Mouse (Mus musculus): ENCODE results near the gene Tada2a. TPM values are rescaled to one million over a fixed set of nuclear protein-coding genes. Genes with fewer than 3 reads are reported as not detected.

The Tada2a gene
- polyA plus RNA-seq, 1 experiment: 49.0 TPM

DNA sequence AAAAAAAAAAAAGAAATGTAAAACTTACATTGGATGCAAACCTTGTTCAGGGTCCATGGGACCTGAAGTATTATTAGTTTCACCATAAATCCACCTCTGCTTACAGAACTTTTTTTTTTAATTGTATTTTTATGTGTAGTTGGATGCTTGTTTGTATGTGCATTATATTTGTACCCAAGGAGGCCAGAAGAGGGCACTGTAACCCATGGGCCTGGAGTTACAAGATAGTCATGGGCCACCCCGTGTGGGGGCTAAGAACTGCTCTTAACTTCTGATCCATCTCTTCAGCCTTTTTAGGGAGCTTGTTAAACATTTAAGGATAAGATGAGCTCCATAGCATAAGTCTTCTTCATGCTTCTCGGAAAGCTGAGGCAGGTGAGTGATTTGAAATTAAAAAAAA, 21.5 kb upstream of the Tada2a start:
- Histone ChIP-seq H3K4me3 (ENCODE audit: insufficient read depth, low read length) (no peak overlapping the region), H3K4me1 (ENCODE audit: control insufficient read depth, insufficient read depth, low read length) (no peaks in the 10 kb centered on the region), H3K27ac (ENCODE audit: insufficient read depth, low read length) (no peak overlapping the region)
- TF ChIP-seq POLR2A (IDR thresholded peaks at IDR 0.05; ENCODE audit: extremely low read depth, insufficient read depth, low read length) (no peak), CTCF (IDR thresholded peaks at IDR 0.05; ENCODE audit: extremely low read depth, insufficient read depth, low read length) (0 out of 2 replicates have a peak, but pooled peaks have one; percentile 10)

DNA sequence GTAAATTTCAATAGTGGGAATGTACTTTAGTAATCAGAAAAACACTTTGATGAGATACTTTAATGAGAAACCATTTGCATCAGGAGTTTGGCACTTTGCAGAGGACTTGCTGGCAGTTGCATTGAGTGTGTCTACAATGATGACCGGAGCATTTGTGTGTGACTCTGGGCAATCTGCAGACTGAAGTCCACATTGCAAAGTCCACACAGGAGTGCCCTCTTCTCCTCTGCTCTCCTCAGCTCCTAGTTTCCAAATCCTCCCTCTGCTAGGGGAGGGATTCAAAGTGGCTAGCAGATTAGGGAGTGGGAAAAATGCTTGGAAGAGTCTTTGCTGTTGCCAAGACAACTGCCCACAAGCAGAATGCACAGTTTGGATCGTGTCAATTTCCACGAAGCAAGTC, 16.7 kb upstream of the Tada2a start:
- TF ChIP-seq CTCF (IDR thresholded peaks at IDR 0.05; ENCODE audit: extremely low read depth, insufficient read depth, low read length) (no peak), POLR2A (IDR thresholded peaks at IDR 0.05; ENCODE audit: extremely low read depth, insufficient read depth, low read length) (no peak)
- no peak overlapping the region for H3K4me3 ChIP-seq (ENCODE audit: insufficient read depth, low read length)
- no peak overlapping the region for H3K27ac ChIP-seq (ENCODE audit: insufficient read depth, low read length)
- no peaks in the 10 kb centered on the region for H3K4me1 ChIP-seq (ENCODE audit: control insufficient read depth, insufficient read depth, low read length)

DNA sequence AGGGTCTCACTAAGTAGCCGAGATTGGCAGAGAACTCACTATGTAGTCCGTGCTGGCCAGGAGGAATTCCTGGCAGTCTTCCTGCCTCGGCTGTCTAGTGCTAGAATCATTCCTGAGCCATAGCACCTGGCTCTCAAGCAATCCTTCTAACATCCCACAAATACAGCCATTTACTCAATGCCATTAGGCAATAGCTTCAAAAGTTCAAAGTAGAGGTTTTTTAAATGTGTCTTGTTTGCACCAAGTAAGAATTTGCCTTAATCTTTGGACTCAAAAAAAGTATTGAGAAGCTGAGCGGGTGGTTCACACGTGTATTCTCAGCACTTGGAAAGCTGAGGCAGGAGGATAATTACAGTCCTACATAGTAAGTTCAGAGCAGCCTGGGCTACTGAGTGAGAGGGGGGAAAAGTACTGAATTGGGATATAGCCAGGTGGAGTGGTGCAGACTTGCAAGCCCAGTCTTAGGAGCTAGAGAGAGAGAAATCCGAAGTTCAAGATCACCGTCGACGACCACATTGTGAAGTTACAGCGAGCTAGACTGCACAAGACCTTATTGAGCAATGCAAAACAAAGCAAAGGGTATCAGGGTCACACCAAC, 15.9 kb upstream of the Tada2a start:
- Histone ChIP-seq H3K4me1 (ENCODE audit: control insufficient read depth, insufficient read depth, low read length) (no peaks in the 10 kb centered on the region), H3K27ac (ENCODE audit: insufficient read depth, low read length) (no peak overlapping the region), H3K4me3 (ENCODE audit: insufficient read depth, low read length) (no peak overlapping the region)
- no peak for TF ChIP-seq CTCF (IDR thresholded peaks at IDR 0.05; ENCODE audit: extremely low read depth, insufficient read depth, low read length)
- no peak for TF ChIP-seq POLR2A (IDR thresholded peaks at IDR 0.05; ENCODE audit: extremely low read depth, insufficient read depth, low read length)

DNA sequence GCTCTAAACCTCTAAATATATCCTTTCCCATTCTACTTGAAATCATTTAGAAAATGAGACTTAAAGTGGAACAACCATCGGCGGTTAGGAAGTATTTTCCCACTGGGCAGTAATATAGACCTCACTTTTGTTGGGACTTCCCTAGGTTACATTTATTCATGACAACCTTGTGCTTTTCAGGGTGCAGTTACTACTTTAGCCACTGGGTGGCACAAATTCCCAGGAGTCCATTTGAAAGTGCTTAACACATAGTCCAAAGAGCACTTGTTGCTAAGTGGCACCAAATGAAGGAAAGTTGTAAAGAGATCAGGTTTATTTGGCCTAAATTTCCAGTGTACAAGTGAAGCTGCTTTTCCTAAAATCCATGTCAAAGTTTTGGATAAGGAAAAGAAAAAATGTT, 12.4 kb upstream of the Tada2a start:
- H3K4me1 ChIP-seq (ENCODE audit: control insufficient read depth, insufficient read depth, low read length): no peaks in the 10 kb centered on the region
- H3K4me3 ChIP-seq (ENCODE audit: insufficient read depth, low read length): no peak overlapping the region
- TF ChIP-seq POLR2A (IDR thresholded peaks at IDR 0.05; ENCODE audit: extremely low read depth, insufficient read depth, low read length) (no peak), CTCF (IDR thresholded peaks at IDR 0.05; ENCODE audit: extremely low read depth, insufficient read depth, low read length) (peak; percentile 46; the same call in 1 of the 2 replicates)
- H3K27ac ChIP-seq (ENCODE audit: insufficient read depth, low read length): no peak overlapping the region

DNA sequence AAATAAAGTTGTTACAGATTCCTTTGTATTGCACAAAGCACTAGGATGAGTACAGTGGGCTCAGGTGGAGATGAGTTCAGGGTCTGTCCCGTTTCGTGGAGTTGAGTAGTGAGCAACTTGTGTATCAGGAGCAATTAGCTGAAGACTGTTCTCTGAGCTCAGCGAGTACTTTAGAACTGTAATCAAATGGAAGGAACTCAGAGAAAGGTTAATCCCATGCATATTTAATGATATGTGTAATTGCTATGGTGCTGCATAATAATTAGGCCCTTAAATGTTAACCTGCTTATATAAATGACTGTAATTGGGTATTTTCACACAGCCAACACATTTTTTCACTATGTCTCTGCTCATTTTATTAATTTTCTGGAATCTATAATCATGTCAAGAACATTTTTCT, 7.1 kb upstream of the Tada2a start:
- Histone ChIP-seq H3K4me1 (ENCODE audit: control insufficient read depth, insufficient read depth, low read length) (no peaks in the 10 kb centered on the region), H3K27ac (ENCODE audit: insufficient read depth, low read length) (no peak overlapping the region), H3K4me3 (ENCODE audit: insufficient read depth, low read length) (no peak overlapping the region)
- TF ChIP-seq CTCF (IDR thresholded peaks at IDR 0.05; ENCODE audit: extremely low read depth, insufficient read depth, low read length) (no peak), POLR2A (IDR thresholded peaks at IDR 0.05; ENCODE audit: extremely low read depth, insufficient read depth, low read length) (no peak)

DNA sequence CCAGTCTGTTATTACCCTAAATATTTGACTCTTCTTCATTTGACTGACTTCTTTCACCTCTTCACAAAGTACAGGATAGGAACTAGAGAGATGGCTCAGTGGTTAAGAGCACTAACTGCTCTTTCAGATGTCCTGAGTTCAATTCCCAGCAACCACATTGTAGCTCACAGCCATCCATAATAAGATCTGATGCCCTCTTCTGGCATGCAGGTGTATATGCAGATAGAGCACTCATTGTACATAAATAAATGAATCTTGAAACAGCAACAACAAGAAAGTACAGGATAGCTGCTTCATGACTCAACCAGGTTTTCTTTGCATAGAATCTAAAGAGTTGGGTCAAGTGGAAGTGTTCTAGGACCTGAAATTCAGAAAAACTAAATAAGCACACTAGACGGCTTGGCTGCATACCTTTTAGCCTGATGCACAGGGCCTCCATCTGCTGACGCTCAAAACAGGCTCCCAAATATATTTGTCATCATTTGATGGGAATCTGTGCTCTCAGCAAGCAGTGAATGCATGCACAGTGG, 5.0 kb upstream of the Tada2a start:
- TF ChIP-seq POLR2A (IDR thresholded peaks at IDR 0.05; ENCODE audit: extremely low read depth, insufficient read depth, low read length): no peak
- no peak for TF ChIP-seq CTCF (IDR thresholded peaks at IDR 0.05; ENCODE audit: extremely low read depth, insufficient read depth, low read length)
- no peak overlapping the region for H3K4me3 ChIP-seq (ENCODE audit: insufficient read depth, low read length)
- no peaks in the 10 kb centered on the region for H3K4me1 ChIP-seq (ENCODE audit: control insufficient read depth, insufficient read depth, low read length)
- H3K27ac ChIP-seq (ENCODE audit: insufficient read depth, low read length): no peak overlapping the region

DNA sequence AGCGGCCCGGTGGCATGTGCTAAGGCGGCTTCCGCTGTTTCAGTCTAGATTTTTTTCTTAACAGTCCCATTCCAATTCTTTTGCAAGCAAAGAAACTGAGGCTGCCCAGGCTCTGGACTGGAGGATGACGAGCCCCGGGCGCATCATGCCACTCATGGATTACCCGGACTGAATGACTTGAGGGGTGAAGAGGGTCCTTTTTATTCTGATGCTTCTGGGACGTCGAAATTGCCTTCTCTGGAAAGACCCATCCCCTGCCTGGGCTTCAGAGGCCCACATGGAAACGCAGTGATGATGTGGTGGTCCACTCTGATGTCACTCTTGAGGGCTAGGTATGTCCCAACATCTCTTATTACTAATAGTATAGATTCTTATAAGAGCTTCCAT, 392 bp upstream of the Tada2a start:
- Histone ChIP-seq H3K4me3 (ENCODE audit: insufficient read depth, low read length) (peak overlapping the region; percentile 75), H3K4me1 (ENCODE audit: control insufficient read depth, insufficient read depth, low read length) (peaks cover 3% of the 10 kb centered on the region; the same call in 1 of the 2 replicates), H3K27ac (ENCODE audit: insufficient read depth, low read length) (no peak overlapping the region)
- no peak for TF ChIP-seq POLR2A (IDR thresholded peaks at IDR 0.05; ENCODE audit: extremely low read depth, insufficient read depth, low read length)
- TF ChIP-seq CTCF (IDR thresholded peaks at IDR 0.05; ENCODE audit: extremely low read depth, insufficient read depth, low read length): no peak

DNA sequence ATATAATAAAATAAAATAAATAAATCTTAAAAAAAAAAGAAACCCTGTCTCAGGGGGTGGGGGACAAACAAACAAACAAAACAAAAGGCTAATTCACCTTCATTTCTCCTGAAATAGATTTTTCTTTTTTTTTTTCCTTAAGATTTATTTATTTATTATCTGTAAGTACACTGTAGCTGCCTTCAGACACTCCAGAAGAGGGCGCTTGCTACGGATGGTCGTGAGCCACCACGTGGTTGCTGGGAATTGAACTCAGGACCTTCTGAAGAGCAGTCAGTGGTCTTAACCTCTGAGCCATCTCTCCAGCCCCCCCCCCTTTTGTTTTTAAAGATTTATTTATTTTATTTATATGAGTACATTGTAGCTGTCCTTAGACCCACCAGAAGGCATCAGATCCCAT, 1.4 kb downstream of the Tada2a start:
- Histone ChIP-seq H3K27ac (ENCODE audit: insufficient read depth, low read length) (no peak overlapping the region), H3K4me1 (ENCODE audit: control insufficient read depth, insufficient read depth, low read length) (peaks cover 3% of the 10 kb centered on the region; the same call in 1 of the 2 replicates), H3K4me3 (ENCODE audit: insufficient read depth, low read length) (peak overlapping the region; percentile 75; the same call in 1 of the 2 replicates)
- TF ChIP-seq POLR2A (IDR thresholded peaks at IDR 0.05; ENCODE audit: extremely low read depth, insufficient read depth, low read length) (no peak), CTCF (IDR thresholded peaks at IDR 0.05; ENCODE audit: extremely low read depth, insufficient read depth, low read length) (no peak)

DNA sequence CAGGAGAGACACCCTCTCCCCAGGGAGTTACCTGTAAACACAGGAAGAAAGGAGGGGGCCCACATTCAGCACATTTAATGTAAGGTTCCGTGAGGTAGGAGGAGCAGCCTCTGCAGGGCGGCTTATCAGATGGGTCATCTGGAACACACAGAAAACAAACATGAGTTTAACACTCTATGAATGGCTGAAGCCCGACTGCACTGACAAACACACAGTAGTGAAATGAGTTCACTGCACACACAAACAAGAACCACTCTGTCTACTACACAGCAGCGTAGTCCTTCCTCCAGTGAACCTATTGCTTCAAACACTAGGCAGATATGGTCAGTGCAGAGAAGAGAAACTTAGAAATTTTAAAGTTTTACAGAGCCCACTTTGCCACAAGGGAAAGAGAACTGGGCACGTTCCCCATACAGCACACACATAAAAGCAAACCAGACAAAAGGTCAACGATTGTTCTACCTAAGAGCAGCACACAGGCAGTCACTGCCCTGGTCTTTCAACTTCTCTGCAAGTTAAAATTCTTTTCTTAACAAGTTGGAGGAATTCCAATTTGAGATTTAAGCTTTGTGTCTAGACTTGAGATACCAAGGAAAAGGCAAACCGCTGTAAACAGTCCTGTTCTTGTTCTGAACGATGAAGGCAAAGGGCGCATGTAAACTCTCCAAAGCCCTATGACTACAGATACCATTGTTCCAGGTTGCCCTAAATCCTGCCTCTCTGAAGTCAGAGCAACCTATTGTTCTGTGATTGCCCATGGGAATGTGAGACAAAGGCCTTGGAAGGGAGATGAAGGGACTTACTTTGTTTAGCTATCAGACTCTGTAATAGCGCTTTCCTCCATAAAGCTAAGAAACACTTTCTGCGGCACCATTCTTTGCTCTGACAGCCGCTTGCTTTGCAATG, 8.1 kb downstream of the Tada2a start:
- Histone ChIP-seq H3K4me3 (ENCODE audit: insufficient read depth, low read length) (no peak overlapping the region), H3K27ac (ENCODE audit: insufficient read depth, low read length) (peak overlapping the region; percentile 29; the same call in 1 of the 2 replicates), H3K4me1 (ENCODE audit: control insufficient read depth, insufficient read depth, low read length) (no peaks in the 10 kb centered on the region; the same call in 1 of the 2 replicates)
- TF ChIP-seq POLR2A (IDR thresholded peaks at IDR 0.05; ENCODE audit: extremely low read depth, insufficient read depth, low read length) (no peak), CTCF (IDR thresholded peaks at IDR 0.05; ENCODE audit: extremely low read depth, insufficient read depth, low read length) (no peak)
